Mouse (Mus musculus): ENCODE measurements around the gene Ccdc148. TPM values are rescaled to one million over a fixed set of nuclear protein-coding genes. Genes with fewer than 3 reads are reported as not detected.

Ccdc148 gene
- polyA plus RNA-seq, 1 experiment: 0.02 TPM

GRCm38 (mm10) chr2:59161021-59161440, 548 bp upstream of the Ccdc148 start:
- H3K27me3 ChIP-seq (ENCODE audit: control insufficient read depth, insufficient read depth, insufficient read length): no peaks in the 10 kb centered on the region
- peaks cover 46% of the 10 kb centered on the region for H3K79me3 ChIP-seq (ENCODE audit: low read depth)
- peaks cover 4% of the 10 kb centered on the region for H3K36me3 ChIP-seq (ENCODE audit: control insufficient read depth, insufficient read depth)
- peaks cover 52% of the 10 kb centered on the region for H3K79me2 ChIP-seq (ENCODE audit: control insufficient read depth, insufficient read depth)
- peak overlapping the region; percentile 82 for H3ac ChIP-seq (ENCODE audit: control insufficient read depth, insufficient read length, low read depth)
- H3K4me3 ChIP-seq (ENCODE audit: insufficient read depth, poor library complexity, severe bottlenecking): peak overlapping the region; percentile 79
- TF ChIP-seq CTCF (IDR thresholded peaks at IDR 0.05; ENCODE audit: control insufficient read depth, insufficient read depth, insufficient read length) (no peak), CEBPB (IDR thresholded peaks at IDR 0.05; ENCODE audit: low read depth) (no peak), MYOG (IDR thresholded peaks at IDR 0.05; ENCODE audit: control insufficient read depth, extremely low read depth, insufficient read length) (no peak)

- H3K79me3 ChIP-seq (ENCODE audit: low read depth): peaks cover 36% of the 10 kb centered on the region
- H3K27me3 ChIP-seq (ENCODE audit: control insufficient read depth, insufficient read depth, insufficient read length): no peaks in the 10 kb centered on the region
- H3K4me3 ChIP-seq (ENCODE audit: insufficient read depth, poor library complexity, severe bottlenecking): peak overlapping the region; percentile 79
- H3K79me2 ChIP-seq (ENCODE audit: control insufficient read depth, insufficient read depth): peaks cover 43% of the 10 kb centered on the region
- TF ChIP-seq MYOG (IDR thresholded peaks at IDR 0.05; ENCODE audit: control insufficient read depth, extremely low read depth, insufficient read length): no peak
- no peak for TF ChIP-seq MAX (IDR thresholded peaks at IDR 0.05)
- no peak for TF ChIP-seq CEBPB (IDR thresholded peaks at IDR 0.05; ENCODE audit: low read depth)
- no peak for TF ChIP-seq USF1 (IDR thresholded peaks at IDR 0.05; ENCODE audit: low read depth)
- no peak overlapping the region for H3ac ChIP-seq (ENCODE audit: control insufficient read depth, insufficient read length, low read depth)
- H3K36me3 ChIP-seq (ENCODE audit: control insufficient read depth, insufficient read depth): peaks cover 4% of the 10 kb centered on the region
Measured at GRCm38 (mm10) chr2:59159961-59160604, 400 bp downstream of the Ccdc148 start.

- H3K4me3 ChIP-seq (ENCODE audit: insufficient read depth, poor library complexity, severe bottlenecking): no peak overlapping the region
- peaks cover 4% of the 10 kb centered on the region for H3K36me3 ChIP-seq (ENCODE audit: control insufficient read depth, insufficient read depth)
- TF ChIP-seq MYOD1 (IDR thresholded peaks at IDR 0.05; ENCODE audit: control insufficient read depth, insufficient read length, low read depth): no peak
- TF ChIP-seq MAX (IDR thresholded peaks at IDR 0.05): no peak
- TF ChIP-seq CTCF (IDR thresholded peaks at IDR 0.05; ENCODE audit: control insufficient read depth, insufficient read depth, insufficient read length): no peak
- TF ChIP-seq CEBPB (IDR thresholded peaks at IDR 0.05; ENCODE audit: low read depth): no peak
- TF ChIP-seq FOSL1 (IDR thresholded peaks at IDR 0.05; ENCODE audit: insufficient read depth, low read length, poor library complexity, severe bottlenecking): no peak
- TF ChIP-seq USF1 (IDR thresholded peaks at IDR 0.05; ENCODE audit: low read depth): no peak
- TF ChIP-seq MYOG (IDR thresholded peaks at IDR 0.05; ENCODE audit: control insufficient read depth, extremely low read depth, insufficient read length): no peak
- no peaks in the 10 kb centered on the region for H3K27me3 ChIP-seq (ENCODE audit: control insufficient read depth, insufficient read depth, insufficient read length)
- H3K79me3 ChIP-seq (ENCODE audit: low read depth): peaks cover 17% of the 10 kb centered on the region
- no peak overlapping the region for H3ac ChIP-seq (ENCODE audit: control insufficient read depth, insufficient read length, low read depth)
- H3K79me2 ChIP-seq (ENCODE audit: control insufficient read depth, insufficient read depth): peaks cover 23% of the 10 kb centered on the region
Measured at GRCm38 (mm10) chr2:59158117-59158516, 2.4 kb downstream of the Ccdc148 start.

DNA sequence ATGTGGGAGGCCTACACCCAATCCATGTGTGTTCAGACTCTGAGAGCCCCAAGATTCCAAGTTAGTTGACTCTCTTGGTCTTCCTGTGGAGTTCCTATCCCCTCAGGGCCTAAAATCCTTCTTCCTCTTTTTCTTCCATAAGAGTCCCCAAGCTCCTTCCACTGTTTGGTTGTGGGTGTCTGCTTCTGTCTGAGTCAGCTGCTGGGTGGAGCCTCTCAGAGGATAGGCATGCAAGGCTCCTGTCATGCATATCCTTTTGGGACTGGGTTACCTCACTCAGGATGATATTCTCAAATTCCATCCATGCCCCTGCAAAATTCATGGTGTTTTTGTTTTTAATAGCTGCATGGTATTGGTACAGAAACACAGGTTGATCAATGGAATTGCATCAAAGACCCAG, 5.1 kb downstream of the Ccdc148 start:
- Histone ChIP-seq H3K4me3 (ENCODE audit: insufficient read depth, poor library complexity, severe bottlenecking) (no peak overlapping the region), H3K79me2 (ENCODE audit: control insufficient read depth, insufficient read depth) (no peaks in the 10 kb centered on the region), H3K27me3 (ENCODE audit: control insufficient read depth, insufficient read depth, insufficient read length) (no peaks in the 10 kb centered on the region), H3K79me3 (ENCODE audit: low read depth) (no peaks in the 10 kb centered on the region), H3K36me3 (ENCODE audit: control insufficient read depth, insufficient read depth) (no peaks in the 10 kb centered on the region), H3ac (ENCODE audit: control insufficient read depth, insufficient read length, low read depth) (no peak overlapping the region)
- TF ChIP-seq CTCF (IDR thresholded peaks at IDR 0.05; ENCODE audit: control insufficient read depth, insufficient read depth, insufficient read length) (no peak), USF1 (IDR thresholded peaks at IDR 0.05; ENCODE audit: low read depth) (no peak)

GRCm38 (mm10) chr2:59131044-59131443, 29.4 kb downstream of the Ccdc148 start:
- no peaks in the 10 kb centered on the region for H3K79me3 ChIP-seq (ENCODE audit: low read depth)
- no peak for TF ChIP-seq MYOD1 (IDR thresholded peaks at IDR 0.05; ENCODE audit: control insufficient read depth, insufficient read length, low read depth)
- no peak for TF ChIP-seq CTCF (IDR thresholded peaks at IDR 0.05; ENCODE audit: control insufficient read depth, insufficient read depth, insufficient read length)
- TF ChIP-seq MAX (IDR thresholded peaks at IDR 0.05): no peak
- TF ChIP-seq CEBPB (IDR thresholded peaks at IDR 0.05; ENCODE audit: low read depth): no peak
- TF ChIP-seq USF1 (IDR thresholded peaks at IDR 0.05; ENCODE audit: low read depth): no peak
- TF ChIP-seq FOSL1 (IDR thresholded peaks at IDR 0.05; ENCODE audit: insufficient read depth, low read length, poor library complexity, severe bottlenecking): no peak
- peaks cover 8% of the 10 kb centered on the region for H3K27me3 ChIP-seq (ENCODE audit: control insufficient read depth, insufficient read depth, insufficient read length)
- no peak overlapping the region for H3ac ChIP-seq (ENCODE audit: control insufficient read depth, insufficient read length, low read depth)
- no peaks in the 10 kb centered on the region for H3K79me2 ChIP-seq (ENCODE audit: control insufficient read depth, insufficient read depth)
- H3K4me3 ChIP-seq (ENCODE audit: insufficient read depth, poor library complexity, severe bottlenecking): no peak overlapping the region
- no peaks in the 10 kb centered on the region for H3K36me3 ChIP-seq (ENCODE audit: control insufficient read depth, insufficient read depth)

GRCm38 (mm10) chr2:59129821-59130220, 30.7 kb downstream of the Ccdc148 start:
- H3K79me3 ChIP-seq (ENCODE audit: low read depth): no peaks in the 10 kb centered on the region
- H3K27me3 ChIP-seq (ENCODE audit: control insufficient read depth, insufficient read depth, insufficient read length): peaks cover 4% of the 10 kb centered on the region
- no peaks in the 10 kb centered on the region for H3K79me2 ChIP-seq (ENCODE audit: control insufficient read depth, insufficient read depth)
- H3ac ChIP-seq (ENCODE audit: control insufficient read depth, insufficient read length, low read depth): no peak overlapping the region
- TF ChIP-seq FOSL1 (IDR thresholded peaks at IDR 0.05; ENCODE audit: insufficient read depth, low read length, poor library complexity, severe bottlenecking): no peak
- TF ChIP-seq USF1 (IDR thresholded peaks at IDR 0.05; ENCODE audit: low read depth): no peak
- TF ChIP-seq CEBPB (IDR thresholded peaks at IDR 0.05; ENCODE audit: low read depth): no peak
- TF ChIP-seq CTCF (IDR thresholded peaks at IDR 0.05; ENCODE audit: control insufficient read depth, insufficient read depth, insufficient read length): no peak
- no peak for TF ChIP-seq MAX (IDR thresholded peaks at IDR 0.05)
- no peak for TF ChIP-seq MYOG (IDR thresholded peaks at IDR 0.05; ENCODE audit: control insufficient read depth, extremely low read depth, insufficient read length)
- no peak for TF ChIP-seq MYOD1 (IDR thresholded peaks at IDR 0.05; ENCODE audit: control insufficient read depth, insufficient read length, low read depth)
- no peaks in the 10 kb centered on the region for H3K36me3 ChIP-seq (ENCODE audit: control insufficient read depth, insufficient read depth)
- no peak overlapping the region for H3K4me3 ChIP-seq (ENCODE audit: insufficient read depth, poor library complexity, severe bottlenecking)
